Mouse (Mus musculus): Measurements from ENCODE around the gene Maneal. TPM values are rescaled to one million over a fixed set of nuclear protein-coding genes. Genes with fewer than 3 reads are reported as not detected.

The Maneal gene
- polyA plus RNA-seq, 1 experiment = 72.6 TPM

DNA sequence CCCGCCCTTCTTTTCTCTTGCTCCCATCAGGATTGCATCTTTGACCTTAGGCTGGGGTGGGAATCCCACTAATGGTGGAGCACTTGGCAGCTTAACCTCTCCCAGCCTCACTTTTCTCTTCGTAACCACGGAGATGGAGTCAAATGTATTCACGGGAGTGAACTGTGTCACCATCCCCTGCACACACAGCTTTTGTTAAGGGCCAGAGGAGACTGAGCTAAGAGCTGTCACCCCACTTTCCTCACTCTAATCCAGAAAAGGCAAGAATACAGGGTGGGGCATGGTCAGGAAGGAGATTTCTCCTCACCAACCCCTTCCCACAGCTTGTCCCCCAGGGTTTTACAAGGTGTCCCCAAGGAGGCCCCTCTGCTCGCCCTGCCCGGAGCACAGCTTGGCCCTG, 31.8 kb upstream of the Maneal start:
- TF ChIP-seq CTCF (IDR thresholded peaks at IDR 0.05; ENCODE audit: borderline replicate concordance, insufficient read depth, low read depth, low read length) = no peak
- no peak for TF ChIP-seq POLR2A (IDR thresholded peaks at IDR 0.05; ENCODE audit: borderline replicate concordance, insufficient read depth, low read length)
- H3K4me3 ChIP-seq (replicated peaks; ENCODE audit: insufficient read depth, low read depth, low read length) = peak overlapping the region; percentile 81
- 48% methylated on average over 6 of the region's 6 CpGs for WGBS
- H3K4me1 ChIP-seq (ENCODE audit: control insufficient read depth, insufficient read depth, low read length) = no peaks in the 10 kb centered on the region
- H3K27ac ChIP-seq (ENCODE audit: insufficient read depth, low read length) = peak overlapping the region; percentile 22; the same call in 1 of the 2 replicates
- peak in 1 of 2 experiments; percentile 15 for DNase-seq
- H3K27me3 ChIP-seq (ENCODE audit: control insufficient read depth, insufficient read depth, low read length) = no peaks in the 10 kb centered on the region

DNA sequence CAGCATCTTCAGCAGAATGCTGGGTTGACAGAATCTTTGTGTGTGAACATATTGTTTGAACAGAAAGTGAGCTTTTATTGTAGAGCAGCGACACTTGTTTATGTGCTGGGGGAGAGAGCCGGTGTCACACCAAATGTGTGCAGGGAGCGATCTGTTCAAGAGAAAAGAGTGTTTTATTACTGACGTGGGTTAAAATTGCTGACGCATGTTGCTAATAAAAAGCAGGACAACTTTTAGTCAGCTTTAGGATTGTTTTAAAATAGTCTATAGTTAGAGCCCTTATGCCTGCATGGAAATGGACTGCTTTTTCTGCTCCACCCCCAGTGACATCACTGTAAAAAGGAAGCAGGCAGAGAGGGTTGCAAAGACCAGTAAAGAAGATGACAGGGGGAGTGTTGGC, 28.9 kb upstream of the Maneal start:
- H3K27me3 ChIP-seq (ENCODE audit: control insufficient read depth, insufficient read depth, low read length) = no peaks in the 10 kb centered on the region
- no peaks in the 10 kb centered on the region for H3K4me1 ChIP-seq (ENCODE audit: control insufficient read depth, insufficient read depth, low read length)
- no peak overlapping the region for H3K27ac ChIP-seq (ENCODE audit: insufficient read depth, low read length)
- no peak for TF ChIP-seq POLR2A (IDR thresholded peaks at IDR 0.05; ENCODE audit: borderline replicate concordance, insufficient read depth, low read length)
- TF ChIP-seq CTCF (IDR thresholded peaks at IDR 0.05; ENCODE audit: borderline replicate concordance, insufficient read depth, low read depth, low read length) = no peak
- no peak for DNase-seq
- 78% methylated on average over 5 of the region's 5 CpGs for WGBS
- H3K4me3 ChIP-seq (replicated peaks; ENCODE audit: insufficient read depth, low read depth, low read length) = no peak overlapping the region

DNA sequence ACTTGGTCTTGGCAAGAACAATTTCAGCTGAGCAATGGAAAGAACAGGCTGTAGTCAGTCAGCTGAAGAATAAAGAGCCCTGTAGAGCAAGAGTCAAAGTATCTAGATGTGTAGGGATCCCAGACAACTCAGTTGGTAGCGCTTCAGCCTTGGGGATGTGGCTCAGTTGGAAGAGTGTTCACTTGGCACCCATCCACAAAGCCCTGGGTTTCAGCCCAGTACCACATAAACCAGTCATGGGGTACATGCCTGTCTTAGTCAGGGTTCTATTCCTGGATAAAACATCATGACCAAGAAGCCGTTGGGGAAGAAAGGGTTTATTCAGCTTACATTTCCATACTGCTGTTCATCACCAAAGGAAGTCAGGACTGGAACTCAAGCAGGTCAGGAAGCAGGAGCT, 28.0 kb upstream of the Maneal start:
- WGBS = 63% methylated on average over 2 of the region's 2 CpGs
- no peak overlapping the region for H3K27ac ChIP-seq (ENCODE audit: insufficient read depth, low read length)
- no peak for DNase-seq

DNA sequence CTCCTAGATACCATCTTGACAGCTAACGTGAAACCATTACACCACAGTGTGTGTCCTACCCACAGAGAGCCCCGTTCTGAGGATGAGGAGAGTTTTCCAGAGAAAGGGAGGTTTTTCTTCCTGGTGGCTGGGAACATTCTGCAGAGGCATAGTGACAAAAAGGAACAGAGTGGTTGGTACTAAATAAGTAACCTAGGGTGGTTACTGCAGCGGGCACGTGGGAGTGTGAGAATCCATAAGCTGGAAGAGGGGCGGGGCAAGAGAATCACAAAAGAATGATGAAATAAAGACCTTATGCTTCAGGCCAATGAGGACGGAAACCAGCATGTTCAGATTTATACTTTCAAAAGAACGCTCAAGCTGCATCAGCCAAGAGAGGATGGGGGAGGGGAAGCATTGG, 26.7 kb upstream of the Maneal start:
- TF ChIP-seq CTCF (IDR thresholded peaks at IDR 0.05; ENCODE audit: borderline replicate concordance, insufficient read depth, low read depth, low read length) = no peak
- no peak for TF ChIP-seq POLR2A (IDR thresholded peaks at IDR 0.05; ENCODE audit: borderline replicate concordance, insufficient read depth, low read length)
- H3K27ac ChIP-seq (ENCODE audit: insufficient read depth, low read length) = no peak overlapping the region
- H3K27me3 ChIP-seq (ENCODE audit: control insufficient read depth, insufficient read depth, low read length) = no peaks in the 10 kb centered on the region; the same call in 1 of the 2 replicates
- H3K4me1 ChIP-seq (ENCODE audit: control insufficient read depth, insufficient read depth, low read length) = no peaks in the 10 kb centered on the region
- no peak overlapping the region for H3K4me3 ChIP-seq (replicated peaks; ENCODE audit: insufficient read depth, low read depth, low read length)
- 46% methylated on average over 7 of the region's 7 CpGs for whole genome bisulfite sequencing
- no peak for DNase-seq

More for the DNA sequence above, 28.0 kb upstream of the Maneal start:
- no peak overlapping the region for H3K4me3 ChIP-seq (replicated peaks; ENCODE audit: insufficient read depth, low read depth, low read length)
- no peak for TF ChIP-seq CTCF (IDR thresholded peaks at IDR 0.05; ENCODE audit: borderline replicate concordance, insufficient read depth, low read depth, low read length)
- no peak for TF ChIP-seq POLR2A (IDR thresholded peaks at IDR 0.05; ENCODE audit: borderline replicate concordance, insufficient read depth, low read length)
- no peaks in the 10 kb centered on the region for H3K27me3 ChIP-seq (ENCODE audit: control insufficient read depth, insufficient read depth, low read length)
- no peaks in the 10 kb centered on the region for H3K4me1 ChIP-seq (ENCODE audit: control insufficient read depth, insufficient read depth, low read length)

DNA sequence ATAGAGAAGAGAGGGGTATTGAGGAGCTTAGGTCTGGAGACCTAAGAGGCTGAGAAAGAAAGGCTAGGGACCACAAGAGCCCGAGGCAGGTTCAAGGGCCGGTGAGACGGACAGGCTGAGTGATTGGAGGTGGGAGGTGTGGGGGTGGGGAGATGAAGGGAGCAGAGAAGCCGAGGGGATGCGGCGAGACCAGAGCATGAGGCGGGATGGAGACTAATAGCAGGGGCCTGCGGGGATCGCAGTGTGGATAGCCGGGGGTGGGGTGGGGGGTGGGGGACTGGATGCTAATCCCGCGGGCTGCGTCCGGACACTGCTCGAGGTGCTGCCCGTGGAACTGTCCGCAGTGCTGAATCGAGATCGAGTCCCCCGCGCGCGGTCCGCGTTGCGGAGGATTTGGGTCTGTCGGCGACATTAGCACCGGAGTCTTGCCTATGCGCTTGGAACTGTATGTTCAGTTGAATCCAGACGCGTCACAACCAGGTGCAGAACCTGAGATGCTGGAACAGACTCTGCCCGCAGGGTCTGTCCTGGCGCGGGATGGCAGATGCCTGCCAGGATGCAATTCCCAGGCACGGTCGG, 20.3 kb upstream of the Maneal start:
- DNase-seq = no peak
- H3K4me3 ChIP-seq (replicated peaks; ENCODE audit: insufficient read depth, low read depth, low read length) = peak overlapping the region; percentile 3
- H3K27me3 ChIP-seq (ENCODE audit: control insufficient read depth, insufficient read depth, low read length) = no peaks in the 10 kb centered on the region; the same call in 1 of the 2 replicates
- WGBS = under 1% methylated on average over 37 of the region's 37 CpGs
- TF ChIP-seq CTCF (IDR thresholded peaks at IDR 0.05; ENCODE audit: borderline replicate concordance, insufficient read depth, low read depth, low read length) (no peak), POLR2A (IDR thresholded peaks at IDR 0.05; ENCODE audit: borderline replicate concordance, insufficient read depth, low read length) (no peak)
- H3K4me1 ChIP-seq (ENCODE audit: control insufficient read depth, insufficient read depth, low read length) = no peaks in the 10 kb centered on the region
- H3K27ac ChIP-seq (ENCODE audit: insufficient read depth, low read length) = no peak overlapping the region

DNA sequence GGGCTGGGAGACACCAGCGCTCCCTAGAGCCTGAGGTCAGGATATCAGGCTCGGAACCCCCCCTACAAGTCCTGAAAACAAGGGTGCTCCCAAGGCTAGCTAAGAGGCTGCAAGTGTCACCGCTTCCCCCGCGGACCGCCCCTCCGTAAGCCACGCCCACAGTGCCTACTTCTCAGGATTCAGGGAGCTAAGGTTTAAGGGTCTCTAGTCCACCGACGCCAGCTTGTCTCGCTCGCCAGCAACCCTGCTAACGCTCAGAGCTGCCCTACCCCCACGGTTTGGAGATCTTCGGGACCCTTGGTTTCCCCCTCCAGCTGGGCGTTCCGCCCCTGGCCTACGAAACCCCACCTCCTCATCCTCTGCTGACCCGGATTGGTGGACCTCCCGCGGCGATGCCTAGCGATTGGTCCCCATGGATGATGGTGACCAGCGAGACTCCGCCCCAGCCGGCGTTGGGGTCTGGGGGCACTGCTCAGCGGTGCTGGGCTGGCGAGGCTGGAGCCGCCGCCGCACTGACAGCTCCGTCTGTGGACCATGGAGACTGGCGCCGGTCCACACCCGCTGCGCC, 19.5 kb upstream of the Maneal start:
- WGBS = under 1% methylated on average over 37 of the region's 37 CpGs
- peak; percentile 66 to 70 for DNase-seq
- Histone ChIP-seq H3K4me3 (replicated peaks; ENCODE audit: insufficient read depth, low read depth, low read length) (peak overlapping the region; percentile 37), H3K4me1 (ENCODE audit: control insufficient read depth, insufficient read depth, low read length) (no peaks in the 10 kb centered on the region), H3K27ac (ENCODE audit: insufficient read depth, low read length) (no peak overlapping the region), H3K27me3 (ENCODE audit: control insufficient read depth, insufficient read depth, low read length) (no peaks in the 10 kb centered on the region; the same call in 1 of the 2 replicates)
- TF ChIP-seq POLR2A (IDR thresholded peaks at IDR 0.05; ENCODE audit: borderline replicate concordance, insufficient read depth, low read length) (no peak), CTCF (IDR thresholded peaks at IDR 0.05; ENCODE audit: borderline replicate concordance, insufficient read depth, low read depth, low read length) (no peak)

DNA sequence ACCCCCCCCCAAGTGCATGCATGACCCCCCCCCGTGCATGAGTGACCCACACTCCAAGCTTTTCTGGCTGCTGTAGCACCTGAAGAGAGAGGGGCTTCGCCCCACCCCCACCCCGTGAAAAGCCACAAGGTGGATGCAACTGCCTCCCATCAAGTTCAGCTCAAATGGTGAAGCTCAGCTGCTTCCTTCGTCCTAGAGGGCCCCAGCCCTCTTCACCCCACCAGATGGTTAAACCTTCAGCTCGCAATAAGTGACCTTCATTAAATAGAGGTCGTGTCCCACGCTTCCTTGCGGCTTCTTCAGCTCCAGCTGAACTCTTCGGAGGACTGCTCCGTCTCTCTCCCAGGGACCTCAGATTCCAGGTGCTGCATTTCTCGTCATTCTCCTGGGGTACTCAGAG, 18.6 kb upstream of the Maneal start, which contains the start of gene Epha10:
TSS of gene Epha10 (plus strand) at position 301 of the 400 bp plus-strand sequence.
- WGBS = 2% methylated on average over 11 of the region's 11 CpGs
- TF ChIP-seq CTCF (IDR thresholded peaks at IDR 0.05; ENCODE audit: borderline replicate concordance, insufficient read depth, low read depth, low read length) = no peak
- TF ChIP-seq POLR2A (IDR thresholded peaks at IDR 0.05; ENCODE audit: borderline replicate concordance, insufficient read depth, low read length) = no peak
- Histone ChIP-seq H3K27ac (ENCODE audit: insufficient read depth, low read length) (no peak within 1 kb of the TSS), H3K4me3 (replicated peaks; ENCODE audit: insufficient read depth, low read depth, low read length) (peak within 1 kb of the TSS; percentile 37), H3K27me3 (ENCODE audit: control insufficient read depth, insufficient read depth, low read length) (no peaks in the 10 kb centered on the region; the same call in 1 of the 2 replicates), H3K4me1 (ENCODE audit: control insufficient read depth, insufficient read depth, low read length) (no peaks in the 10 kb centered on the region)
- DNase-seq = no peak

DNA sequence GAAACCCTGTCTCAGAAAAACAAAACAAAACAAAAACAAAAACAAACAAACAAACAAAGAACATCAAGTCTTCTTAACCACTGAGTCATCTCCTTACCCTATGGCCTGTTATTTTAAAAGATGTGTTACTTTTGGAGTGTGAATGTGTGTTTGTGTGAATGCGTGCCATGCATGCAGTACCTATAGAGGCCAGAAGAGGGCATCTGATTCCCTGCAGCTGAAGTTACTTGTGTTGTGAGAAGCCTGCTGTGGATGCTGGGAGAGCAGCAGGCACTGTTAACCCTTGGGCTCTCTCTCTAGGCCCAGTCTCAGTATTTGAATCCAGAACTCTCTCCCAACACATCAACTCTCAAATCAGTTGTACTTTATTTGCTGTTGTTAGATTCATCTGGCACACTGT, 10.7 kb upstream of the Maneal start:
- no peak for DNase-seq
- Histone ChIP-seq H3K27me3 (ENCODE audit: control insufficient read depth, insufficient read depth, low read length) (no peaks in the 10 kb centered on the region; the same call in 1 of the 2 replicates), H3K4me3 (replicated peaks; ENCODE audit: insufficient read depth, low read depth, low read length) (no peak overlapping the region), H3K27ac (ENCODE audit: insufficient read depth, low read length) (no peak overlapping the region), H3K4me1 (ENCODE audit: control insufficient read depth, insufficient read depth, low read length) (no peaks in the 10 kb centered on the region)
- 100% methylated on average over 1 of the region's 1 CpGs for WGBS
- TF ChIP-seq POLR2A (IDR thresholded peaks at IDR 0.05; ENCODE audit: borderline replicate concordance, insufficient read depth, low read length) (no peak), CTCF (IDR thresholded peaks at IDR 0.05; ENCODE audit: borderline replicate concordance, insufficient read depth, low read depth, low read length) (0 out of 2 replicates have a peak, but pooled peaks have one; percentile 7)

All from cerebellum, adult 2 months (tissue).